Mouse (Mus musculus): ENCODE measurements at regions not wholly inside any gene's neighbourhood (a gene's known extent, or its start where the extent isn't known, plus 50 kb on each side); places are given as distances from the start of the nearest gene placed in this dataset.
"Not testable (repeated sequence)": the region's sequence is repeated elsewhere in the genome, so short reads cannot be mapped to it uniquely, and the experiment has no call there.

- intact Hi-C loops (cut with DNase I); DNase-seq: not testable (repeated sequence)
These were observed 928.2 kb upstream of the Zfp386 start for GRCm38 (mm10) chr12:115119134-115119826.

GRCm38 (mm10) chr12:115121259-115121658 lies 926.3 kb upstream of the Zfp386 start:
- intact Hi-C loops (cut with DNase I), result no loop called here

GRCm38 (mm10) chr12:115121899-115122298 lies 925.6 kb upstream of the Zfp386 start:
- DNase-seq, result no peak
- intact Hi-C loops (cut with DNase I), result no loop called here

More at GRCm38 (mm10) chr12:115121259-115121658, 926.3 kb upstream of the Zfp386 start:
- DNase-seq, result no peak

DNA sequence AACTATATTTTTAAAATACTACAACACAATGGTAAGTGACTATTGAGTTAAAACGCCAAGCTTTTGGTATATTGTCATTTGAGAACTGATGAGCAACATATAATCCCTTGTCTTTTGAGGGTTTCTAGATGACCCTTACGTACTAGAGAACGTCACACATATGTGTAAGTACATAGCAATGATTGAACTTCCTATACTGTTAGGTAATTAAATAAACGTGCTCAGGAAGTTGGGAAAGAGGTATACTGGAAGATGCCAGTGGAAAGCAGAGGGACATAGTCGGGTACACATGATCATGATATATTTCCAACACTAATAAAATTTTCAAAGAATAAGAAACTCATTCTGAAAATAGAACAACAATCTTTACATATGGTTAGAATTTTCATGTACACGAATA lies 914.6 kb upstream of the Zfp386 start:
- DNase-seq; intact Hi-C loops (cut with DNase I): not testable (repeated sequence)

DNA sequence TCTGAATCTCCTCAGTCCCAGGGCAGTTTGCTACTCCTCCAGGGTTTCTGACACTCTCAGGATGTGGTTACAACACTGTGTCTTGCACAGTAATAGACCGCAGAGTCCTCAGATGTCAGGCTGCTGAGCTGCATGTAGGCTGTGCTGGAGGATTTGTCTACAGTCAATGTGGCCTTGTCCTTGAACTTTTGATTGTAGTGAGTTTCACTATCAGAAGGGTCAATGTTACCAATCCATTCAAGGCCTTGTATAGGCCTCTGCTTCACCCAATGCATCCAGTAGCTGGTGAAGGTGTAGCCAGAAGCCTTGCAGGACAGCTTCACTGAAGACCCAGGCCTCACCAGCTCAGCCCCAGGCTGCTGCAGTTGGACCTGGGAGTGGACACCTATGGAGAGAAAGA lies 902.1 kb upstream of the Zfp386 start:
- intact Hi-C loops (cut with DNase I); DNase-seq: not testable (repeated sequence)

- DNase-seq; intact Hi-C loops (cut with DNase I): not testable (repeated sequence)
These were observed 901.1 kb upstream of the Zfp386 start for GRCm38 (mm10) chr12:115146471-115146870.

DNA sequence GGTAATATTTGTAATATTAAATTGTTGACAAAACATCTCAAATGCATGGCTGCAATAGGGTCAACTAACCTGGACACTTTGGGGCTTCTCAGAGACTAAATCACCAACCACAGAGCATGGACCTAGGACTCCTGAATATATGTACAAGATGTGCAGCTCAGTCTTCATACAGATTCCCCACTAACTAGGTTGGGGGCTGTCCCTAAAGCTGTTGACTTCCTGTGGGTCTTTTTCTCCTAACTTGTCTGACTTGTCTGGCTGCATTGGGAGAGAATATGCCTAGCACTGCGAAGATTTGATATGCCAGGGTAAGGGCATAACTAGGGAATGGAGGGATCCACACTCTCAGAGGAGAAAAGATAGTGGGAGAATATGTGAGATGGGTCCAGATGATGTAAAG lies 895.6 kb upstream of the Zfp386 start:
- DNase-seq; intact Hi-C loops (cut with DNase I): not testable (repeated sequence)

DNA sequence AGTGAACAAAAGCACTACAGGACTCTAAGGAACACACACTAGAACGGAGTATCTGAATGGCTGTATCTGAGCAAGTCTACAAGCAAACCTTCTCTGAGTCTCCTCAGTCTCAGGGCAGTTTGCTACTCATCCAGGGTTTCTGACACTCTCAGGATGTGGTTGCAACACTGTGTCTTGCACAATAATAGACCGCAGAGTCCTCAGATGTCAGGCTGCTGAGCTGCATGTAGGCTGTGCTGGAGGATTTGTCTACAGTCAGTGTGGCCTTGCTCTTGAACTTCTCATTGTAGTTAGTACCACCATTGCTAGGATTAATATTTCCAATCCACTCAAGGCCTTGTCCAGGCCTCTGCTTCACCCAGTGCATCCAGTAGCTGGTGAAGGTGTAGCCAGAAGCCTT lies 889.3 kb upstream of the Zfp386 start:
- intact Hi-C loops (cut with DNase I); DNase-seq: not testable (repeated sequence)

DNA sequence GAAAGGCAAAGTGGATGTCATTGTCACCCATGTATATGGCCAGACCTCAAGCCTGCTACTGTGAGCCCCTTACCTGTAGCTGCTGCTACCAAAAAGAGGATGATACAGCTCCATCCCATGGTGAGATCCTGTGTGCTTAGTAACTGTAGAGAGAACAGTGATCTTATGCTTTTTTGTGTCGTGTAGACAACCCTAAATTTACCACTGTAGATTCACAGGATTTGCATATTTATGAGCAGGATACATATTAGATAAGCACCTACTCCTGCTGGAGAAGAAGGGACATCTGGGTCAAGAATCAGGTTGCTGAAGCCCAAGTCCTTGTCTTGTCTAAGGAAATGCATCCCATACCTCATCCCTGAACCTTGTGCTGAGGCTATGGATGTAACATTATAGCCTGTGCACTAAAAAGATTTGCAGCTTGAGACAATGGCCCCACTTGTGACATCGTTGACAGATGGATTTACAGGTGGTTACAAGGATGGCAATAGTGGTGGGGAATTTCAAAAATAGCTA lies 888.7 kb upstream of the Zfp386 start:
- DNase-seq; intact Hi-C loops (cut with DNase I): not testable (repeated sequence)

GRCm38 (mm10) chr12:115165499-115165898 lies 882.0 kb upstream of the Zfp386 start:
- intact Hi-C loops (cut with DNase I); DNase-seq: not testable (repeated sequence)

DNA sequence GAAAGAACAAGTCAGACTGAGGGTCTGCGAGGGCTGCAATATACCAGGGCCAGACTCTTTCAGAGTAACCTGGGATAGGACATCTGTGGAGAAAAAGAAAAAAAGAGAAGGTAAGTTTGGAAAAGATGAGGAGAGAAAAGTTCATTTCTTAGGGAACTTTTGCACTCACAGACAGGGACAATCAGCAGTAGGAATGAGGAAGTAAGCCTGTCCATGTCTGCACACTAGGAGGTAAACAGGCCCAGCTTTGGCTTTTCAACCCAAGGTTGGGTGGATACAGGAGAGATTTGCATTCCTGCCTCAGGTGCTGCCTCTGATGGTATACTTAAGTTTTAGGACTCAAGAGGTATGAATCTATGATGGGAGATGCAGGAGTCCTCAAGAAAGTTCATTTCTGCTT lies 881.5 kb upstream of the Zfp386 start:
- intact Hi-C loops (cut with DNase I), result not testable (repeated sequence)

DNA sequence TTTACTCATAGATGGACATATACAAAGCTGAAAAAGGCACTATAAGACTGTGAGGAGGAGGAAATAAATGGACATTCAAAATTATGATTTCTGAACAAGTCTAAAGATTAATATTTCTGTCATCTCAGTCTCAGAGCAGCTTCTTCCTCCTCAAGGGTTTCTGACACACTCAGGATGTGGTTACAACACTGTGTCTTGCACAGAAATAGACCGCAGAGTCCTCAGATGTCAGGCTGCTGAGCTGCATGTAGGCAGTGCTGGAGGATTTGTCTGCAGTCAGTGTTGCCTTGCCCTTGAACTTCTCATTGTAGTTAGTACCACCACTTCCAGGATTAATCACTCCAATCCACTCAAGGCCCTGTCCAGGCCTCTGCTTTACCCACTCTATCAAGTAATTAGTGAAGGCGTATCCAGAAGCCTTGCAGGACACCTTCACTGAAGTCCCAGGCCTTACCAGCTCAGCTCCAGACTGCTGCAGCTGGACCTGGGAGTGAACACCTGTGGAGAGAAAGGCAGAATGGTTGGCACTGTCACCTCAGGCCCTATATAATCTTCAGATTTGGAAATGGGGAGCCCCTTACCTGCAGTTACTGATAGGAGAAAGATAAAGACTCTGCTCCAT lies 853.9 kb upstream of the Zfp386 start:
- intact Hi-C loops (cut with DNase I), result no loop called here
- no peak for DNase-seq

More for the DNA sequence above, 881.5 kb upstream of the Zfp386 start:
- not testable (repeated sequence) for DNase-seq

DNA sequence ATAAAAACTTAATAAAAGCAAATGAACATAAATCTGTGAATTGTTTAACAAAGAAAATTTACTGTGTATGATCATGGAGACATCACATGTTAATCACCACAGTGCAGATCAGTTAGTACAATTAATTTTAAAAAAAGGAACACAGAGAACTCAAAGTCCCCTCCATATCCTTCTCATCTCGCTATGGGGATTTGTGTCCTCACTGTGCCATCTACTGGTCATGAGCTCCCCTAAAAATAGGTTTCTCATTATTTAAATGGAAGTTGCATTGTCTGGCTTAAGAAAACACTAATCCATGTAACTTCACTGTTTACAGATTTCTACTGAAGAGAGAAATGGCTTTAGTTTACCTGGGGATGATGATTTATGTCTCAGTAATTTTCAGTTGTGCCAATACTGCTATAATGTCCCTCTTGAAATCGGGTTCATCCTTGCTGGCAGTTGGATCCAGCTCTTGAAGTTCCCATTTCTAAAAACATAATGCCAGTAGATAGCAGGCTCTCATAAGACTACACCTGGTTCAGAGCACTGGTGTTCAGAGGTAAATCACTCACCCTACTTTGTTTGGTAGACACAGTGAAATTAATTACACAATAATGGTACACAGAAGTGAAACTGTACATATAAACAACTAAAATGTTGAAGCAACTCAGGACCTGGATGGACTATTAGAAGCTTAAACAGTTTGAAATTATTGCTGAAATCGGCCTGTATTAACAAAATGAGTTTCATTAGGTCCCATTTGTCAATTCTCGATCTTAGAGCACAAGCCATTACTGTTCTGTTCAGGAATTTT lies 850.0 kb upstream of the Zfp386 start:
- intact Hi-C loops (cut with DNase I), result no loop called here
- no peak for DNase-seq

DNA sequence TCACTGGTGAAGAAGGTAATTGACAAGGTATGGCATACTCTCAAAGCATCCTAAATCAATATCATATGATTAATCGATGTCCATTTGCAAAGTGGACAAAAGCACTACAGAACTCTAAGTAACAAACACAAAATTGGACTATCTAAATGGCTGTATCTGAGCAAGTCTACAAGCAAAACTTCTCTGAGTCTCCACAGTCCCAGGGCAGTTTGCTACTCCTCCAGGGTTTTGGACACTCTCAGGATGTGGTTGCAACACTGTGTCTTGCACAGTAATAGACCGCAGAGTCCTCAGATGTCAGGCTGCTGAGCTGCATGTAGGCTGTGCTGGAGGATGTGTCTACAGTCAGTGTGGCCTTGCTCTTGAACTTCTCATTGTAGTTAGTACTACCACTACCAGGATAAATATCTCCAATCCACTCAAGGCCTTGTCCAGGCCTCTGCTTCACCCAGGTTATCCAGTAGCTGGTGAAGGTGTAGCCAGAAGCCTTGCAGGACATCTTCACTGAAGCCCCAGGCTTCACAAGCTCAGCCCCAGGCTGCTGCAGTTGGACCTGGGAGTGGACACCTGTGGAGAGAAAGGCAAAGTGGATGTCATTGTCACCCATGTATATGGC lies 839.6 kb upstream of the Zfp386 start:
- intact Hi-C loops (cut with DNase I); DNase-seq: not testable (repeated sequence)

GRCm38 (mm10) chr12:115222671-115223070 lies 824.9 kb upstream of the Zfp386 start:
- intact Hi-C loops (cut with DNase I), result no loop called here

GRCm38 (mm10) chr12:115229965-115230364 lies 817.6 kb upstream of the Zfp386 start:
- intact Hi-C loops (cut with DNase I), result no loop called here
- no peak for DNase-seq

More at GRCm38 (mm10) chr12:115222671-115223070, 824.9 kb upstream of the Zfp386 start:
- DNase-seq, result no peak

DNA sequence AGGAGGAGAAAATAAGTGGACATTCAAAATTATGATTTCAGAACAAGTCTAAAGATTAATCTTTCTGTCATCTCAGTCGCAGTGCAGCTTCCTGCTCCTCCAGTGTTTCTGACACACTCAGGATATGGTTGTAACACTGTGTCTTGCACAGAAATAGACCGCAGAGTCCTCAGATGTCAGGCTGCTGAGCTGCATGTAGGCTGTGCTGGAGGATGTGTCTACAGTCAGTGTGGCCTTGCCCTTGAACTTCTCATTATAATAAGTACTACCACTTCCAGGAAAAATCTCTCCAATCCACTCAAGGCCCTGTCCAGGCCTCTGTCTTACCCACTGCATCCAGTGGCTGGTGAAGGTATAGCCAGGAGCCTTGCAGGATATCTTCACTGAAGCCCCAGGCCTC lies 804.9 kb upstream of the Zfp386 start:
- DNase-seq; intact Hi-C loops (cut with DNase I): not testable (repeated sequence)

DNA sequence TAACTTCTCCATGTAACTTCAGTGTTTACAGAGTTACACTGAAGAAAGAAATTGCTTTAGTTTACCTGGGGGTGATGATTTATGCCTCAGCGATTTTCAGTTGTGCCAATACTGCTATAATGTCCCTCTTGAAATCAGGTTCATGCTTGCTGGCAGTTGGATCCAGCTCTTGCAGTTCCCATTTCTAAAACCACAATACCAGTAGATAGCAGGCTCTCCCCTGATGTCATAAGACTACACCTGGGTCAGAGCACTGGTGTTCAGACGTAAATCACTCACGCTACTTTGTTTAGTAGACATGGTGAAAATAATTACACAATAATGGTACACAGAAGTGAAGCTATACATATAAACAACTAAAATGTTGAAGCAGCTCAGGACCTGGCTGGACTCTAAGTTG lies 800.2 kb upstream of the Zfp386 start:
- DNase-seq; intact Hi-C loops (cut with DNase I): not testable (repeated sequence)

DNA sequence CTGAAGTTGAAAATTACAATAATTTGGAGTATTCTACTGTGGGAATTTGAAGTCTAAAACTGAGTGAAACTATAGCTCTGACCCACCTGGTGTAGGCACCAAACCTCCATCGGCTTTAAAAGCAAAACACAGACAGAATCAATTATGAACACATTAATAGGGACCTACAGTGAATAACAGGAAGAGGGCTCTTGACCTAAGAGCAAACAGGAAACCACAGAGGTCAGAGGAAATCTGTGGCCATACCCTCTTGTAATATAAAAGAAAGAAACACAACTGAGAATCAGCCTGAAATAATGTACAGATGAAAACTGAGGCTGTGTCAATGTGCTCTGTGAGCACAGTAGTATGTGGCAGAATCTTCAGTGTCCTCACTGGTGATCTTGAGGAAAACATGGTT lies 789.7 kb upstream of the Zfp386 start:
- intact Hi-C loops (cut with DNase I), result no loop called here
- DNase-seq, result no peak

- intact Hi-C loops (cut with DNase I), result no loop called here
- DNase-seq, result no peak
These were observed 788.8 kb upstream of the Zfp386 start for GRCm38 (mm10) chr12:115258744-115259143.
